Mouse (Mus musculus) lung, embryonic 14.5 days (tissue): ENCODE data around the gene Fxyd1. TPM values are rescaled to one million over a fixed set of nuclear protein-coding genes. Genes with fewer than 3 reads are reported as not detected.

Experiments used
- ATAC-seq: fragments of 200-750 bp; cut with Nextera tagmentation; 2 replicates; pipeline ENCODE4 v1.8.0; 2017; ENCODE audit warnings: mild to moderate bottlenecking, moderate TSS enrichment, moderate library complexity; ENCODE audit not compliant: insufficient read depth
- DNase-seq: peaks from one replicate; pipeline ENCODE4 v3.0.0-alpha.2; 2015
- H3K27ac ChIP-seq: fragments of 300-500 bp; sonication (generic); 2 replicates; pipeline ENCODE4 v1.5.1; 2014; ENCODE audit warnings: low read depth, mild to moderate bottlenecking, moderate library complexity
- H3K27me3 ChIP-seq: fragments of 300-500 bp; sonication (generic); 2 replicates; pipeline ENCODE4 v1.6.1; 2014; ENCODE audit warnings: low read length, control low read depth; ENCODE audit not compliant: insufficient read depth
- H3K36me3 ChIP-seq: fragments of 300-500 bp; sonication (generic); 2 replicates; pipeline ENCODE4 v1.6.1; 2014; ENCODE audit warnings: control low read depth; ENCODE audit not compliant: insufficient read depth
- H3K4me1 ChIP-seq: fragments of 300-500 bp; sonication (generic); 2 replicates; pipeline ENCODE4 v1.6.1; 2014; ENCODE audit warnings: antibody characterized with exemption, control low read depth; ENCODE audit not compliant: insufficient read depth
- H3K4me2 ChIP-seq: fragments of 300-500 bp; sonication (generic); 2 replicates; pipeline ENCODE4 v1.6.1; 2014; ENCODE audit warnings: mild to moderate bottlenecking
- H3K4me3 ChIP-seq: fragments of 300-500 bp; sonication (generic); 2 replicates; pipeline ENCODE4 v1.5.1; 2014; ENCODE audit warnings: low read depth, low read length
- H3K9ac ChIP-seq: fragments of 300-500 bp; sonication (generic); 2 replicates; pipeline ENCODE4 v1.6.1; 2014
- H3K9me3 ChIP-seq: fragments of 300-500 bp; sonication (generic); 2 replicates; pipeline ENCODE4 v1.6.1; 2016; ENCODE audit warnings: low read depth, low read length, control low read depth
- CTCF ChIP-seq: IDR thresholded peaks from 2 replicates; pipeline ENCODE4 v1.5.1; 2016; ENCODE audit warnings: antibody characterized with exemption, low read depth
- WGBS: fragments of 180-500 bp; shearing (Covaris S2); extraction: QIAGEN DNeasy Blood & Tissue Kit; methylation state at CpG from one replicate; pipeline ENCODE4 v1.1.7; 2014; 5-methylcytosine and 5-hydroxymethylcytosine counted together
- polyA plus RNA-seq: library from polyadenylated mRNA; unstranded; fragments of >200 nt; fragmentation: Nextera tagmentation; extraction: Ambion mirVana; gene quantifications from 2 replicates; pipeline ENCODE4 v1.2.1, GENCODE M21; 2014

Gene Fxyd1
- polyA plus RNA-seq, 1 experiment from 2014 or later = 51.4 TPM

- no peaks in the 10 kb centered on the region for H3K9me3 ChIP-seq
- H3K27ac ChIP-seq = no peak overlapping the region
- ATAC-seq = no peak
- H3K4me3 ChIP-seq = no peak overlapping the region
- no peaks in the 10 kb centered on the region for H3K36me3 ChIP-seq
- no peak for DNase-seq
- WGBS = 69% methylated on average over 2 of the region's 2 CpGs
- no peak for TF ChIP-seq CTCF
- H3K4me2 ChIP-seq = no peak overlapping the region
- H3K27me3 ChIP-seq = peaks cover 16% of the 10 kb centered on the region
- H3K4me1 ChIP-seq = no peaks in the 10 kb centered on the region
- H3K9ac ChIP-seq = no peak overlapping the region
Measured at GRCm38 (mm10) chr7:31037675-31038074, 19.3 kb downstream of the Fxyd1 start.

GRCm38 (mm10) chr7:31036917-31037316, 20.1 kb downstream of the Fxyd1 start:
- WGBS = 77% methylated on average over 7 of the region's 7 CpGs
- no peak for TF ChIP-seq CTCF
- Histone ChIP-seq H3K36me3 (no peaks in the 10 kb centered on the region), H3K9ac (no peak overlapping the region), H3K4me1 (no peaks in the 10 kb centered on the region), H3K27ac (no peak overlapping the region), H3K4me3 (no peak overlapping the region), H3K4me2 (no peak overlapping the region), H3K9me3 (no peaks in the 10 kb centered on the region), H3K27me3 (peaks cover 9% of the 10 kb centered on the region)
- ATAC-seq (no peak), DNase-seq (no peak)

GRCm38 (mm10) chr7:31035291-31035690, 21.7 kb downstream of the Fxyd1 start:
- WGBS = 69% methylated on average over 11 of the region's 11 CpGs
- no peak overlapping the region for H3K4me3 ChIP-seq
- no peak for ATAC-seq

GRCm38 (mm10) chr7:31034789-31035188, 22.2 kb downstream of the Fxyd1 start:
- 60% methylated on average over 11 of the region's 11 CpGs for WGBS
- H3K27ac ChIP-seq = no peak overlapping the region
- H3K9me3 ChIP-seq = no peaks in the 10 kb centered on the region
- H3K4me2 ChIP-seq = no peak overlapping the region
- H3K9ac ChIP-seq = no peak overlapping the region
- ATAC-seq (no peak), DNase-seq (no peak)
- no peaks in the 10 kb centered on the region for H3K27me3 ChIP-seq
- H3K36me3 ChIP-seq = no peaks in the 10 kb centered on the region
- H3K4me3 ChIP-seq = no peak overlapping the region
- TF ChIP-seq CTCF = peak; percentile 40; the same call in 1 of the 2 replicates
- H3K4me1 ChIP-seq = no peaks in the 10 kb centered on the region

More at GRCm38 (mm10) chr7:31035291-31035690, 21.7 kb downstream of the Fxyd1 start:
- Histone ChIP-seq H3K36me3 (no peaks in the 10 kb centered on the region), H3K9ac (no peak overlapping the region), H3K4me1 (no peaks in the 10 kb centered on the region), H3K27me3 (no peaks in the 10 kb centered on the region), H3K27ac (no peak overlapping the region), H3K4me2 (no peak overlapping the region), H3K9me3 (no peaks in the 10 kb centered on the region)
- TF ChIP-seq CTCF = no peak
- DNase-seq = no peak

GRCm38 (mm10) chr7:31033409-31034165, 23.4 kb downstream of the Fxyd1 start:
- 48% methylated on average over 9 of the region's 9 CpGs for WGBS
- no peak overlapping the region for H3K4me2 ChIP-seq
- ATAC-seq (no peak), DNase-seq (no peak)
- H3K9me3 ChIP-seq = no peaks in the 10 kb centered on the region
- H3K27ac ChIP-seq = no peak overlapping the region
- H3K4me3 ChIP-seq = no peak overlapping the region
- no peak for TF ChIP-seq CTCF
- no peaks in the 10 kb centered on the region for H3K27me3 ChIP-seq
- no peak overlapping the region for H3K9ac ChIP-seq
- no peaks in the 10 kb centered on the region for H3K4me1 ChIP-seq
- H3K36me3 ChIP-seq = no peaks in the 10 kb centered on the region

GRCm38 (mm10) chr7:31031731-31032130, 25.3 kb downstream of the Fxyd1 start:
- WGBS = 73% methylated on average over 7 of the region's 7 CpGs
- Histone ChIP-seq H3K9ac (no peak overlapping the region), H3K4me1 (no peaks in the 10 kb centered on the region), H3K9me3 (no peaks in the 10 kb centered on the region), H3K4me3 (no peak overlapping the region), H3K4me2 (no peak overlapping the region), H3K27me3 (no peaks in the 10 kb centered on the region), H3K36me3 (no peaks in the 10 kb centered on the region), H3K27ac (no peak overlapping the region)
- ATAC-seq (no peak), DNase-seq (no peak)
- no peak for TF ChIP-seq CTCF

GRCm38 (mm10) chr7:31030717-31031116, 26.3 kb downstream of the Fxyd1 start:
- no peak overlapping the region for H3K4me3 ChIP-seq
- 71% methylated on average over 2 of the region's 2 CpGs for WGBS
- ATAC-seq = no peak

More at GRCm38 (mm10) chr7:31030717-31031116, 26.3 kb downstream of the Fxyd1 start:
- Histone ChIP-seq H3K9ac (no peak overlapping the region), H3K27ac (no peak overlapping the region), H3K27me3 (no peaks in the 10 kb centered on the region), H3K9me3 (no peaks in the 10 kb centered on the region), H3K4me1 (no peaks in the 10 kb centered on the region), H3K4me2 (no peak overlapping the region), H3K36me3 (no peaks in the 10 kb centered on the region)
- no peak for TF ChIP-seq CTCF
- no peak for DNase-seq
